Mouse (Mus musculus) natural killer cell, adult 2 months (primary cell): ENCODE measurements around the gene Enpp3.
"Not testable (repeated sequence)": the region's sequence is repeated elsewhere in the genome, so short reads cannot be mapped to it uniquely, and the experiment has no call there.

Experiments used
- DNase-seq, 2 experiments: peaks; one replicate each; pipeline ENCODE4 v3.0.0; 2022; ENCODE audit warnings: low spot score in 2 of 2

The Enpp3 gene

GRCm38 (mm10) chr10:24823265-24823664 is 19.4 kb downstream of the Enpp3 start:
- DNase-seq: no peak

GRCm38 (mm10) chr10:24822842-24823241 is 19.8 kb downstream of the Enpp3 start:
- no peak for DNase-seq

- no peak for DNase-seq
Measured at GRCm38 (mm10) chr10:24821990-24822676, 20.5 kb downstream of the Enpp3 start.

GRCm38 (mm10) chr10:24819526-24819925 is 23.1 kb downstream of the Enpp3 start:
- DNase-seq: no peak

- no peak for DNase-seq
Measured at GRCm38 (mm10) chr10:24810639-24811038, 32.0 kb downstream of the Enpp3 start.

GRCm38 (mm10) chr10:24806756-24807155 is 35.9 kb downstream of the Enpp3 start:
- no peak for DNase-seq

- no peak for DNase-seq
Measured at GRCm38 (mm10) chr10:24805876-24806275, 36.7 kb downstream of the Enpp3 start.

GRCm38 (mm10) chr10:24805173-24805572 is 37.5 kb downstream of the Enpp3 start:
- DNase-seq: no peak

- DNase-seq: not testable (repeated sequence)
Measured at GRCm38 (mm10) chr10:24802742-24803244, 39.8 kb downstream of the Enpp3 start.

- no peak for DNase-seq
Measured at GRCm38 (mm10) chr10:24801796-24802195, 40.8 kb downstream of the Enpp3 start.

GRCm38 (mm10) chr10:24797246-24797645 is 45.4 kb downstream of the Enpp3 start:
- peak; percentile 49 to 59 for DNase-seq

GRCm38 (mm10) chr10:24792756-24793155 is 49.9 kb downstream of the Enpp3 start:
- DNase-seq: no peak

GRCm38 (mm10) chr10:24789747-24790545 is 52.7 kb downstream of the Enpp3 start:
- DNase-seq: peak; percentile 30 to 50

GRCm38 (mm10) chr10:24785345-24785744 is 57.3 kb downstream of the Enpp3 start:
- no peak for DNase-seq

GRCm38 (mm10) chr10:24784624-24785276 is 57.9 kb downstream of the Enpp3 start:
- no peak for DNase-seq

GRCm38 (mm10) chr10:24783946-24784345 is 58.7 kb downstream of the Enpp3 start:
- no peak for DNase-seq

GRCm38 (mm10) chr10:24778643-24779020 is 64.0 kb downstream of the Enpp3 start:
- no peak for DNase-seq

GRCm38 (mm10) chr10:24777916-24778642 is 64.5 kb downstream of the Enpp3 start:
- DNase-seq: no peak

- no peak for DNase-seq
Measured at GRCm38 (mm10) chr10:24769496-24769895, 73.1 kb downstream of the Enpp3 start.

- no peak for DNase-seq
Measured at GRCm38 (mm10) chr10:24767695-24768094, 74.9 kb downstream of the Enpp3 start.

- no peak for DNase-seq
Measured at GRCm38 (mm10) chr10:24766061-24766460, 76.6 kb downstream of the Enpp3 start.
